Mouse (Mus musculus) megakaryocyte, embryonic 14.5 days (primary cell): ENCODE data around the gene Mdh1.

Experiments
- FLI1 ChIP-seq: IDR thresholded peaks from 2 replicates; pipeline ENCODE4 v1.6.1; 2012; ENCODE audit warnings: low read length, inconsistent platforms, mixed read lengths
- GATA1 ChIP-seq: IDR thresholded peaks from 3 replicates; pipeline ENCODE4 v1.6.1; 2012; ENCODE audit warnings: mixed read lengths, low read length, inconsistent platforms, borderline replicate concordance

DNA sequence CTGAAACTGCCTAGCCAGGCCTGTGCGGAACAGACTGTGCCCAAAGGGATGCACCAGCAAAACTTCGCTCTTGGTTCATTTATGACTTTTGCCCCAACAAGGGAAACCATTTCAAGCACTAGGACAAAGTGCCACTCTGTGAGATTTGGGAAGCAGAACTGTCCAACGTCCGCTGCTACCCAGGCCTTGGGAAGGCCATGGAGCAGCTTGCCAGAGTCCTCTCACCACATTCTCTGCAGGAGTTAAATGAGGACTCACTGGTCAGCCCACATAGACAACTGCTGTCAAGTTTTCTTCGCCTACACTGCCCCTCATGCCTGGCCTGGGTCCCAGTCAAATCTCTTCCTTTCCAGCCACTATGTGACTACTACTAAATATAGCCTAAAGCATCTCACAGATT is 10.8 kb downstream of the Mdh1 start:
- TF ChIP-seq GATA1 (no peak), FLI1 (no peak)
